Mouse (Mus musculus) adrenal gland, postnatal 25 days (tissue): ENCODE results near the gene Nt5e. TPM values are rescaled to one million over a fixed set of nuclear protein-coding genes. Genes with fewer than 3 reads are reported as not detected.
A peak's percentile ranks its signal among the peaks of the same experiment; 100 is the strongest.
"Not testable (repeated sequence)": the region's sequence is repeated elsewhere in the genome, so short reads cannot be mapped to it uniquely, and the experiment has no call there.

ENCODE experiments used
- DNase-seq: peaks from one replicate; pipeline ENCODE4 v3.0.0; 2021; ENCODE audit warnings: mixed read lengths
- long read RNA-seq: library from polyadenylated mRNA; stranded (forward); transcript quantifications from one replicate; pipeline ENCODE4 v2.0.0, GENCODE M21; 2021
- total RNA-seq: library from RNA; stranded (reverse); gene quantifications from 2 replicates; pipeline ENCODE4 v1.2.3, GENCODE M21; 2021

Nt5e gene
- total RNA-seq: 11.4 and 12.3 TPM in 2 replicates
- long read RNA-seq, transcript Nt5e-201 (9 exons, 3,995 nt): major isoform, 27 of 37 reads
- long read RNA-seq, partial matches to known transcripts: 9 of 37 reads
- long read RNA-seq, other reads (novel, unspliced or antisense): 1 of 37 reads

DNA sequence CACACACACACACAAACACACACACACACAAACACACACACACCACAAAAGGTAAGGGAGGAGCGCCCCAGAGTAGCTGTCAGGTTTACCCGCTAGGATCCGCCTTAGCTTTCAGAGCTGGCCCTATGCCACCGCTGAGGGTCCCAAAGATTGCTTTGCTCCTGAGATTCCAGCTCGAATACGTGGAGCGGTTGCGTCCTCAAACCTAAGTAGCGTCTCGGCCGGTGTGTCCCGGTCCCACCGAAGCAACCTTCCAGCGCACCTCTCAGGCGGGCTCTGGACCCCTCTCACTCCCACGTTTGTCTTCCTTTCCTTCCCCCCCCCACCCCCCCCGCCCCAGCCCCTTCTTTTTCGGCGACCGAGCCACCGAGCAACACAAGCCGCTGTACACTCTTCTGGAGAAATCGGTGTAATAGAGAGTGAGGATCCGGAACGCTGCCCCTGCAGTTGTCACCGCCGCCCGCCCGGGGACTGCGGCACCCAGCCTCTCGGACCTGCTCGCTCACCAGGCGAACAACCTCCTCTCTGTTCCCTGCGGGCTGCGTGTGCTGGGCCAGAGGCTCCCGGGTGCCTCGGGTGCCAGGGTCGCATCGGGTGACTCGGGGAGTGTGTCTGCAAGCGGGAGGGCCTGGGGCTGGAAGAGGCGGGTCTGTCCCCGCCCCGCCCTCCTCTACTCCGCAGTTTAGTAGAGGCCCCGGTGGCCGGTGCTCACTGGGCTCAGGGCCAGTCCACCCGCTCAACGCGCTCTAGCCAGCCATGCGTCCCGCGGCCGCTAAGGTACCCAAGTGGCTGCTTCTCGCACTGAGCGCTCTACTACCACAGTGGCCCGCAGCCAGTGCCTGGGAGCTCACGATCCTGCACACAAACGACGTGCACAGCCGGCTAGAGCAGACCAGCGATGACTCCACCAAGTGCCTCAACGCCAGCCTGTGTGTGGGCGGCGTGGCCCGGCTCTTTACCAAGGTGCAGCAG, at the start of gene Nt5e:
Gene Nt5e (plus strand): TSS at position 268 of the 972 bp plus-strand sequence.
- peak; percentile 80 for DNase-seq

DNA sequence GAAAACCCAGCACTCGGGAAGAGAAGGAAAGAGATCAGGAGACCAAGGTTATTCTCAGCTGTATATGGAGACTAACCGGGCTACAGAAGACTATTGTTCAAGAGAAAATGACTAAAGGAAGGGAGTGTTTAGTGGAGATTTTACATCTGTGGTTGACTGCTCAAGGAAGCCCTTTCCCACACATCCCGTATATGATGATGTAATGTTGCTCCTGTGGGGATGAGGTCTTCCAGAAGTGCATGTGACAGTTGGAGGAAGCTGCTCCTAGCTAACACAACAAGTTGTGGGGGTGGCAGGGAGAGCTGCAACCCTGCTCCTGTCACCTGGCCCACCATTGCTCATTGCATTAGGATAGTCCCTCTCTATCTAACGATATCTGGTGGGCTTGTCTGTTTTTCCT, 49.4 kb upstream of the Nt5e start:
- DNase-seq: no peak

DNA sequence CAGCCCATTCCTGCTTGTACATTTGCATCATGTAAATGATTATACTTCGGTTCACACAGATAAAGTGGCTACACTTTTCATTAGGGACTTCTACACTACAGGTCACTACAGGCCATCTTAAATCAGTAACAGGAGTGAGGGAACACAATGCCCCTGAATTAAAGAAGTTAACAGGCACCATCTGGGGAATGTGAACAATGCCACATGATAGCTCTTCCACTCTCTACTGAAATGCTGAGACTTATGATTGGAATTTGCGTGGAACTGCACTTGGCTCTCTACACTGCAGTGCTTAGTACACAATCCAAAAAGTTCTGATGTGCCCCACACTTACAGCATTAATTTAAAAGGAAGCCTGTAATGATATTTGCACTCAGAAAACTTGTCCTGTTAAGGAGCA, 47.3 kb upstream of the Nt5e start:
- DNase-seq: no peak

DNA sequence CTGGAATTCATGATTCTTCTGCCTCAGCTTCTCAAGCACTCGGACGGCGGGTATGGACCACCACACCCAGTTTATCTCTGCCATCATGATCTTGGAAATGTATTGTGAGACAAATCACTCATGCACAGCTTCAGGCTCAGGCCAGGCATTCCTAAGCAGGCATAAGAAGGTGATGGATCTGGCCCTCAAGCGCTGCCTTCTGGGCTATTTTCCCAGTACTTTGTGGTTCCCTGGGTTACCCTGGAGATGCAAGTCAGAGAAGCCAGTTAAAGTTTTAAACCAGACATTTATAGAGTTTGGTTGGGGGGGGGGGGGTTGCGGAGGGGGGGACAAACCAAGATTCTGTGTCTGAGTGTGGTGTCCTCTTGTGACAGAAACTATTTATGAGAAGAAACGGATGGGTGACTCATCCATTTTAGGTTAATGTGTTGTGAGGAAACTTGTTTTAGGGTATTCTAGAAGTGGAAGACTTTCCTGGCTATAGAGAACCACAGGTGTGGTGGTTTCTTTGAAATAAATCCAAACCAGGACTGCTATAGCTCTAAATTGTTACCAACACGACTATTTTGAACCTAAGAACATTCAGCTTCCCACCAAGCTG, 37.3 kb upstream of the Nt5e start:
- DNase-seq: no peak

DNA sequence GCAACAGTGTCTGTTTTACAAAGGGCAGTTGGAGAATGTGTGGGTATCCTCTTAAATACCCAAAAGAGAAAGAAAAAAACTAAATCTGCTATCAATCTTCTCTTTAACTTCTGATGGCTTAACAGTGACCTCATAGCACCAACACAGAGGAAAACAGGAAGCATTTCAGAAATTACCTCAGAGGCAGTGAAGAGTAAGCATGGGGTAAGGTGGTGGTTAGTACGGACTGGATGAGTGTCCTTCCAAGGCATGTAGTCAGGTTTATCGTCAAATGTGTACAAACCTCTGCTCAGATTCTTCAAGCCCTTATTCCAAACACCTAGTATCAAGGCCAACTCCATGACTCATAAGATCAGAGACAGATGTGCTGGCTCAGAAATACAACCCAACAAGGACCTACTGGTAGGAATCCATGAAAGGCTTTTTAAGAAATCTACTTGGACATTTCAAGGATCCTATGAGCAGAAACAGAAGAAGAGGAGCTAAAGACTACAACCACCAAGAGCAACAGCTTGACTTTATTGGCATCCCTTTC, 34.1 kb upstream of the Nt5e start:
- no peak for DNase-seq

DNA sequence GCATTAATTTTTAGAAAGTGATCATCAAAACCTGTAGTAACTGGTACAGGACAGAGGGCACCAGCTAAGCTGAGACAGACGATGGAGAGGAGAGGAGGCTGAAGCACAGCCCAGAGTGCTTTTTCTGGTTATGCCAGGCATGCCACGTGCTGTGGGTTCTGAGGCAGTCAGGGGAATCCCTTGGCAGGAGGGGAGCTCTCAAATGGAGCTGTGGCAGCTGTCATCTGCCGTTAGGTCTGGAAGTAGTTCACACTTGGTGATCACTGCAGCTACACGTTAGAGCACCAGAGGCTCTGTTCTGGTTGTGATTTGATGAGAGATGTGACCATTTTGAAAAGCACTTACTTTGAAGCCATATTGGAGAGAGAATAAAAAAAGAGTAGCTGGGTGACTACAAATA, 31.2 kb upstream of the Nt5e start:
- DNase-seq: no peak

DNA sequence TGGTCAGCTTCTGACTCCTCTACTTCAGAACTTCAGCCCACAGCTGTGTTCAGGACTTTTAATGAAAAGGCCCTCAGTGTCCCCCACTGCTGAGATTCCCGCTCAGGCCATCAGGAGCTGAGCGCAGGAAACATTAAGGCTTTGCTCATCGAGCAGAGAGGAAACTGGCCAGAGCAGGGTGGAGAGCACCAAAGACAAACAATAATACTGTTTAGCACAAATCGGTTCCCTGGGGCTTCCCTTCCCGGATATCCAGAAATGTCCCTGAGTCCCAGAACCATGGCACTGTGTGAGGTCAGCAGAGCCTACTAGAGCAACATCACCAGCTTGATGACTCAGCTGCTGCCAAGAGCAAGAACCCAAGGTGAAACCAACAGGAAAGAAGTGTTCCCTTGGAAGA, 30.7 kb upstream of the Nt5e start:
- DNase-seq: peak; percentile 10

DNA sequence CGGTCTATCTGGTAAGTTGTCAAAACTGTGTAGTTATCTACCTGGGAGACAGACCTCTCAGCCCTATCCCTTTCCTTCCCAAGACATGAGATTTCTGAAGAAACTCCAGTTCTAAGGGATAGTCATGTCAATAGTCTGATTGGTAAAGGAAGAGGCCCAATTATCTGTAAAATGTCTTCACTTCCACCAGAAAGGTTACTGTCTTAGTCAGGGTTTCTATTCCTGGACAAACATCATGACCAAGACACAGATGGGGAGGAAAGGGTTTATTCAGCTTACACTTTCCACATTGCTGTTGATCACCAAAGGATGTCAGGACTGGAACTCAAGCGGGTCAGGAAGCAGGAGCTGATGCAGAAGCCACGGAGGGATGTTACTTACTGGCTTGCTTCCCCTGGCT, 29.8 kb upstream of the Nt5e start:
- not testable (repeated sequence) for DNase-seq

DNA sequence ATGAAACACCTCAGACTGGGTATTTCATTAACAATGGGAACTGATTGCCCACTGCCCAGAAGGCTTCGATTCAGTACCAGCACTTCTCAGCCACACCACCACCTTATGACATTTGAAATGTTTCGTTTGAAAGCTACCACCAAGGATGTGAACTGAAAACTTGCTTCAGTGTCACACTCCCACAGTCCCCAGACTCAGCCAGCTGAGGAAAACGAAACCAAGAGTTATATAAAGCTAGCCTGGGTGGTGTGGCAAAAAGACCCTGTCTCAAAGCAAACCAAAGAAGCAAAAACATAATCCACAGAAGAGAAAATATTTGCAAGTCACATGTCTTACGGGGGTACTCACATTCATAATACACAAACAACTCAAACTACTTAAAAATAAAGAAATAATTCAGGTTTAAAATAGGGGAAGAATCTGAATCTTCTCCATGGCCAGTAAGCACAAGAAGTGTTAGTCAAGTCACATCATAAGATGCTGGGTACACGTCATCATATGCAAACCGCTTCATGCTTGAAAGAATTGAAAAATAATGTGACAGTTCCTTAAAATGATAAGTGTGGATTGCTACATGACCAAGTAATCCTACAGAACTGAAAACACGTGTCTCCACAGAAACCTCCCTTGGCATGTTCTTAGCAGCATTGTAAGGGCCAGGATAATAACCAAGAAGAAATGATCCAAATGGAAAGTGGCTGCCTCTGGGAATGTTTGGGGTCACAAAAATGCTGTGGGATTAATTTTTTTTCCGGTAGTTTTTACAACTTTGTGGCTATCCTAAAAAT, 28.9 kb upstream of the Nt5e start:
- no peak for DNase-seq

DNA sequence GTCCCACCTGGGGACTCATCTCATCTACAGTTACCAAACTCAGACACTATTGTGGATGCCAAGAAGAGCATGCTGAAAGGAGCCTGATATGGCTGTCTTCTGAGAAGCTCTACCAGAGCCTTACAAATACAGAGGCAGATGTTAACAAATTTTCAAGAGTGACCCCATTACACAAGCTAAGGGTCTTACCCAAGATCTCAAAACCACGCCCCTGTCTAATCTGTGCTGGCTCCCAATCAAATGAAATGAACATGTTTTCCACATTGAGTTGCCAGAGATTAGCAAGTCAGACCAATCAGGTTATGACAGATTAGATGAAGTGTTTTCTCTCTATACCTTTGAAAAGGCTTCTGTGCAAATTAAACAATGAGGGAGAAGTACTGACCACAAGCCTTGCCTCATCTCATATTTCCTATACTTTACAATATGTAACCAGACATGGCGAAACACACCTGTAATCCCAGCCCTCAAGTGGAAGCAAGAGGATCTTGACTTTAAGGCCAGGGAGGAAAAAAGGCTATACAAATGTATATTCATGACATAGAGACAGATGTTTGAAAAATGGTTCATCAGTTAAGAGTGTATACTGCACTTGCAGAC, 19.9 kb upstream of the Nt5e start:
- DNase-seq: no peak

DNA sequence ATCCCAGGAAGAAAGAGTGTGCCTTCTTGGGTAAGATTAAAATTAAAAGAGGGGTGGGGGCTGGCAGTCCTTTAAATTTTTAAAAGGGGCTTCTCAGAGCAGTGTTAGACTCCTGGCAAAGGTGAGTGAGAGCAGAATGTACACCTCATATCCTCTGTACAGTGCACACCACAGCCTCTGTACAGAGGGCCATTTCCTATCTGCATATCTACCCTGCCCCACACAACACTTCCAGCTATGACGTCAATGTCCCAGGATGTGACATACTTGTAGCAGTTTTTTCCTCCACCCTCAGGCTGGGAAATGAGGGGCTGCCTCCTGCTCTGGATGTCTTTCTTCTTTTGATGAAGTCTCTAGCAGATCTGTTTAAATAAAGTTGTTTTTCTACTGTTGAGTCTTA, 17.9 kb upstream of the Nt5e start:
- no peak for DNase-seq

DNA sequence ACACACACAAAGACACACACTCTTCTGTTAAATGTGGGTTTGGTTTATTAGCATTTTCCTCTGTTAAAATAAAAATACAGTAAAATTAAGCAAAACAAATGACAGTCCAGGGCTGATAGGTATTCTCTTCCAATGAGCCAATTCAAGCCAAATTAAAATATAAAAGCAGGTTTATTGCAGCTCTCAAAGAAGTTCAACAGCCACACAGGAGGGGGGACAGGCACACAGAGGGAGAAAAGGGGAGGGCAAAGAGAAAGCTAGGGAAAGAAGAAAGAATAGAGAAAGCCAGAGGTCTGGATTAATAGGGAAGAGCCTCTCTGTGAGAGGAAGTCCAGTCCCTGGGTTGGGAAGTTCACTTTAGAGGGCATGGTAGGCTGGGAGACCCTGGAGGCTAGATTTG, 7.8 kb upstream of the Nt5e start:
- DNase-seq: no peak

DNA sequence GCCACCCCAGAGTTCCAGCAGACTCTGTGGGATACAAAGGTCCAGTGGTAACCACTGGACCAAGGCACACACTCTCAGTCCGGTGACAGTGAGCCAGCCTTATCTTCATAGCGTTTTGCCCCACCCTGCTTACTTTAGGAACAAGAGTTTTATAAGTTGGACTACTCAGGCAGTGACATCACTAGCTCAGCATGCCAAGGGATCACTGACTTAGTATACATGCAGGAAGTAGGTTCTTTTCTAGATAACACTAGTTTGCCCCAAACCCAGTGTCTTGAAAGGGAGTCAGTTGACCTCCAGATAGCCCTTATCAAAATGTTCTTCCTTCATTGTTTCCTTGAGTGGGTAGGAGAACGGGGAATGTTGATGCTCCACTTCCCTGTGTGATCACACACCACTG, 2.4 kb upstream of the Nt5e start:
- DNase-seq: no peak

DNA sequence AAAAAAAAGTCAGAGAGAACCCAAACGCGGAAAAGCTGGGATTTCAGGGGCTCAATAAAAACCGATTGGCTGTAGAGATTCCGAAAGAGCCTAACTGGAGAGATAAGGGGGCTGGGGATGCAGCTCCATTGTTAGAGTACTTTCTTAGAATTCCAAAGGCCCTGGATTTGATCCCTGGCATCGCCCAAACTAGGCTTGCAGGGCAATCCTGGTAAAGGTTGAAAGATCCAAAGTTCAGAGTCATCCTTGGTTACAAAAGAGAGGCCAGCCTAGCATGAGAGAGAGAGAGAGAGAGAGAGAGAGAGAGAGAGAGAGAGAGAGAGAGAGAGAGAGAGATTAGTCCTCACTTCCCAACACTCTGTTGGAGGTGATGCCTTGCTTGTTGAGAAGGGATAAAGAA, 1.7 kb downstream of the Nt5e start:
- DNase-seq: no peak

DNA sequence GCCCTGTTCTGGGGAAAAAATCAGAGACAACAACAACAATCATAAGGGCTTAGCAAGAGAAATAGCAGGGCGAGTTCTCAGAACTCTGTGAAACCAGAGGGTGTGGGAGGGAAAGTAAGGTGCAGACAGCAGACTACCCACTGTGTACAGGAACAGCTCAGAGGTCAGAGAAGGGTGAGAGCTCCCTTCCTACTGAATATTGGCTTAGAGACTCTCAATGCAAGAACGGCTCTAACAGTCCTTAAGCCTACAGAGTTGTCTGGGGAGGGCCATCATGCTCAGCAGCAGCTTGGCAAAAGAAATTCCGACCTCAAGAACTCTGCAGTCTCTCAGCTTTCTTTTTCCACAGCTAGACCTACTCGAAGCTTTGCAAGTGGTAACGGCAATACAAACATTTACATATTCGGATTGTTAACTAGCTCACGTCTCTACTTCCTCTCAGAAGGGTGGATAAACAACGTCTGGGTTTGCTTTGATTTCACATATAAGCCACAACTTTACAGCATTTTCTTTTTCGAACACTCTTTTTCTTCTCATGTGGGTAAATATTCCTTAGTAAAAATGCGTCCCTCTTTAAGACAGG, 2.3 kb downstream of the Nt5e start:
- DNase-seq: no peak

DNA sequence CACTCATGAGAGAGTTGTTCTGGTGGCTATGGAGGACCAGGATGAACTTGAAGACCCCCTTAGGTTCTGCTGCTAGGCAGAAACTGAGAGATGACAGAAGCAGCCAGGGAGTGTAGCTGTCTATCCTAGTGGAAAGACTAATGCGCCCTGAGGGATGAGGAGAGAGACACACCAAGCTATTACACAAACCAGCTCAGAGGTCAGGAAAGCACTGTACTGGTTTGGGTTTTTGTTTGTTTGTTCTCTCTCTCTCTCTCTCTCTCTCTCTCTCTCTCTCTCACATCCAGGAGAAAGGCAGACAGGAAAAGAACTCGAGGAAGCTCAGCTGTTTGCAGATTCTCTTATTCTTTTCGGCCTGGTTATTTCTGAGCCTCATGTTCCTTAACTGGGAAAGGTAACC, 3.3 kb downstream of the Nt5e start:
- no peak for DNase-seq

DNA sequence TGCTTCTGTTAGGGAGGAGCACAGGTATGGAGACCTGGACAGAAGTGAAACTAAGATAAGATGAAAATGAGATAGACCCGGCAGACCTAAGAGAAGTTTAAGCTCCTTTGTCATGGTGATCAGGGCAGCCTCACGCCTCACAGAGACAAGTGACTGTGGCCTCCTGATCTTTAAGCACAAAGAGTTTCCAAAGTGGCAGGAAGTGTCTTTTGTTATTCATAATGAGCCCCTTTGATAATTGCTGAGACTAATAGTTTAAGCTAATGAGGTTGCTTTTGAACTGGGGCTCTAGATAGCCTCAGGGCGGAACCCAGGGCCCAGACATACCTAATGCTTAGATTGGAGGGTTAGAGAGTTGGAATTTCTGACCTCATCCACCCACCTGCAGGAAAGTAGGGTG, 5.5 kb downstream of the Nt5e start:
- DNase-seq: no peak

DNA sequence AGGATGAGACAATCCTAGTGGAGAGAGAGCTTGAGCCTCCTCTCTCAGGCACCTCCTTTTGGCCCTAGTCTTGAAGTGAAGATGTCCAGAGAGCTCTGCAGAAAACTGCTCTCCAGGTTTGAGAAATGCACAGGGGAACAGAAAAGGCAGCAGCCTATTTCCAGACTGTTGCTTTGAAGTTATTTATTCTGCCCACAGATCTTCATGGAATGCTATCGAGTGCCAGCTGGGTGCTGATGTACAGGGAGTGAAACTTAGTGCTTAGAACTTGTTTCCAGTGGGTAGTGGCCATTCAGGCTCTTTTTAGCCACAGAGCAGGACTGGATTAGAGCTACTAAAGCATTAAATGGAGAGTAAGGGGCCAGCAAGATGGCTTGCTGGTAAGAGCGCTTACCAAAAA, 8.8 kb downstream of the Nt5e start:
- DNase-seq: no peak

DNA sequence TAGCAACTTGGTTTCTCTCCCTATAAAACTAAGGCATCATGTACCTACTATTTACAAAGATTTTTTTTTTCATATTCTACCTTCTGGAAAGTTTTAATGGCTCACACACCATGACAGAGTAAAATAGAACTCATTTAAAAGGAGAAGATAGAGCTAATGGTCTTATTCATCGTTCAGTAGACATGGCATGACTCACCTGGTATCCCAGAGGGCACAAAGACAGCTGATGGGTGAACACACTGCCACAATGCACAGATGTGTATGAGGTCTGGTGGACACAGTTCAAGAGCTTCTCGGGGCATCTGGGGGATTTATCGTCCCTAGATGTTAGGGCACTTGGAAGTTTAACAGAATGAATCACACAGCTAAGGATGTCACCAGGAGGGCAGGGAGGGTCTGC, 13.8 kb downstream of the Nt5e start:
- DNase-seq: no peak

DNA sequence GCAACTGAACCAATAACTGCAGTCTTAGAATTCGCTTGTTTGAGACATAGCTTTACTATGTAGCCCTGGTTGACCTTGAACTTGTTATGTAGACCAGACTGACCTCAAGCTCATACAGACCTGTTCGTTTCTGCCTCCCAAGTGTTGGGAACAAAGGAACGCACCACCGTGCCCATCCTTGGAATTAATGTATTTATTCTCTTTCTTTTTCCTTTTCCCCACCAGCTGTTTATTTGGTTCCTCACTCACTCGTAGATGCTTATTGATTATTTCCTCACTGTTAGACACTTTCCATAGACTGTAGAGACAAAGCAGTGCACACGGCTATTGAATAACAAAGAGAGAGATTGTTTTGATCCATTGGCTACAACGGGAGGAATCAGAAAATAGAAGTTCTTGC, 15.2 kb downstream of the Nt5e start:
- no peak for DNase-seq

DNA sequence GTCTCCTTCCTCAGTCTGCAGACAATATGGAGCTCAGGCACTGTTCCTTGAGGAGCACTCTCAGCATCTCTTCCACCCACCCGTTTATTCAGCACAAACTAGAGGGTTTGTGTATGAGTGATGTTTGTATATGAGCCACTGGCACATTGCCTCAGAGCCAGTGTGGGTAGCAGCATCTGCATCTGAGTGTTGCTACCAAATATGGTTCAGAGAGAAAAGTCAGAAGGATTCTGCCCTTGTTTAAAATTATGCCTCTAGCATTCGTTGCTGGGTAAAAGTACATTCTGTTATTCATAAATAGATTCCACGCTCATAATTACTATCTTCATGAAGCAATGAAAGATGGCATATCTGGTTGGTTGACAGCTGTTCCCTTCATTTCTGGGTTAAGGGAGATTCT, 15.7 kb downstream of the Nt5e start:
- DNase-seq: no peak

DNA sequence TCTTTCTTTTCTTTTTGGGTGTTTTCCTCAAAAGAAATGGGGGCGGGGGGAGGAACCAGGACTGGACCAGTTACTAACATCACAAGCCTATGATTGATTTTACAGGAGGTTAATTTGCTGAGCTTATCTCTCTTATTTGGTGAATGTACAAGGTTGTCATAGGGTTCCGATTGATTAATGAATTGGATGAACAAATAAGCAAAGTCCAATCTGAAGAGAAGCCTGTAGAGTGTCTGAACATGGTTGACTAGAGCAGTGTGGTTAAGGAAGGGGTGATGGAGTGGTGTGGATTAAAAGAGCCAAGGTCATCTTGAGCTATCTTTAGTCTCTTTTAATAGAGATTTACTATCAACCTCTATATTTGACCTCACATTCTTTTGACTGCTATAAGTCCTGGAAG, 17.4 kb downstream of the Nt5e start:
- DNase-seq: no peak
